Mouse (Mus musculus): ENCODE results near the gene Prdx5. TPM values are rescaled to one million over a fixed set of nuclear protein-coding genes. Genes with fewer than 3 reads are reported as not detected.
A peak's percentile ranks its signal among the peaks of the same experiment; 100 is the strongest.

Gene Prdx5
- total and polyA plus RNA-seq, 3 experiments: 59.2 to 210 (median 208) TPM

DNA sequence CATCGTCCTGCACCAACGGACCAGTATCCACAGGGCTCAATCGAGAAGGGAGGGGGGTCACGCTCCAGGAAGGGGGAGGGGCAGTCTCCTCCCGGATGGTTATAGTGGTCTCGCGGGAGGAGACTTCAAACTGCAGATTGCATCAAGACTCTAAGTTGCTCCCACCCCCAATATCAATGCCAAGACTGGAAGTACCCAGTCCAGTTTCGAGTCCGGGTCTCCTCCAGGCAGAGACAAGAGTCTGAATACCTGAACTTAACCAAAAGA, 15.3 kb upstream of the Prdx5 start, which contains the start of gene Catsperz:
Gene Catsperz (minus strand): TSS at position 74 of the 267 bp plus-strand sequence.
- H3K4me1 ChIP-seq (ENCODE audit: insufficient read depth, low read depth, low read length): peaks cover 34% of the 10 kb centered on the region
- TF ChIP-seq CTCF (IDR thresholded peaks at IDR 0.05; ENCODE audit: low read depth, low read length) (no peak), POLR2AphosphoS5 (IDR thresholded peaks at IDR 0.05; ENCODE audit: insufficient replicate concordance, low read depth, low read length) (no peak), TAL1 (conservative IDR thresholded peaks at IDR 0.05; ENCODE audit: low read depth, low read length) (no peak)
- H3K27me3 ChIP-seq (ENCODE audit: insufficient read depth, low read length): peaks cover 40% of the 10 kb centered on the region
- peaks cover 3% of the 10 kb centered on the region for H3K36me3 ChIP-seq (replicated peaks)
- H3K4me3 ChIP-seq (ENCODE audit: low read depth, low read length): peak within 1 kb of the TSS; percentile 2; the same call in 1 of the 2 replicates
- DNase-seq (ENCODE audit: low spot score): no peak
- H3K9me3 ChIP-seq (replicated peaks): no peaks in the 10 kb centered on the region
- no peak for ATAC-seq (ENCODE audit: extremely low read depth, insufficient number of reproducible peaks, low FRiP score, poor library complexity, severe bottlenecking)

DNA sequence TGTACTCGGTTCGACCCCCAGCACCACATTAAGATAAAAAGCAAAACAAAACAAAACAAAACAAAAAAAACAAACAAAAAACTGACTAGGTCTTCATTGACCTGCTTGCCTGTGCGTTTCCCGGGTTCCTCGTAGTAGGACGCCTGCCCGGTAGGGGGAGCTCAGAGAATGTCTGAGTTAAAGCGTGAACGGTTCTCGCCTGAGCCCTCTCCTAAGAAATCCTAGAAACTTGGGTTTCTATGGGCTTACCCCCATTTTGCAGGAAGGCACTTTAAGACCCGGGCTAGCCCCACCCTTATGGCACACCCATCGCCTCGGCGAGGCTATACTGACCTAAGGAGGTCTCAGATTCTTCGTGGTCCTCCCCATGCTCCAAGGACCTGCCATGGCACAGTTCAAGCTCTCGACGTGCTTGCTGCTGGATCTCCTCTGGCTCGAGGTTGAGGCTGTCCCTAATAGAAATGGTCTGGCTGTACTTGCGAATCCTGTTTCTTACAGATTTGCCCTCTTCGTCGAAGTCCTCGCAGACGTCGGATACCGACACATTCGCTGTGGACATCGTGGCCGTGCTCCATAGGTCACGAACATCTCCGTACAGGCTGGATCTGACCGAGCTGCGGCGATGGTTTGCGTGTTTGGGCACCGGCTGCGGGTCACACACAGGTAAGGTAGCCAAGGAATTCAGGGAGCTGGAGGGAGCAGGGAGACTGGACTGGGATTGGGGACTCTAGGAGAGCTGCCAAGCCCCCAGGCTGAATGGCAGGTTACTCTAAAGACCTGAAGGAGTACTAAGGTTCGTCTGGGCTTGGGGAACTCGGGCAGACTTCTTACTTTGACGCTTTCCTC, 14.8 kb upstream of the Prdx5 start:
- DNase-seq (ENCODE audit: low spot score): no peak
- peaks cover 39% of the 10 kb centered on the region for H3K4me1 ChIP-seq (ENCODE audit: insufficient read depth, low read depth, low read length)
- no peak for ATAC-seq (ENCODE audit: extremely low read depth, insufficient number of reproducible peaks, low FRiP score, poor library complexity, severe bottlenecking)
- H3K27me3 ChIP-seq (ENCODE audit: insufficient read depth, low read length): peaks cover 38% of the 10 kb centered on the region
- H3K9me3 ChIP-seq (replicated peaks): no peaks in the 10 kb centered on the region
- TF ChIP-seq CTCF (IDR thresholded peaks at IDR 0.05; ENCODE audit: low read depth, low read length): peak; percentile 47
- no peak for TF ChIP-seq GATA1 (IDR thresholded peaks at IDR 0.05; ENCODE audit: borderline replicate concordance, low read length)
- TF ChIP-seq POLR2AphosphoS5 (IDR thresholded peaks at IDR 0.05; ENCODE audit: insufficient replicate concordance, low read depth, low read length): no peak
- H3K36me3 ChIP-seq (replicated peaks): peaks cover 8% of the 10 kb centered on the region
- peak overlapping the region; percentile 2; the same call in 1 of the 2 replicates for H3K4me3 ChIP-seq (ENCODE audit: low read depth, low read length)

DNA sequence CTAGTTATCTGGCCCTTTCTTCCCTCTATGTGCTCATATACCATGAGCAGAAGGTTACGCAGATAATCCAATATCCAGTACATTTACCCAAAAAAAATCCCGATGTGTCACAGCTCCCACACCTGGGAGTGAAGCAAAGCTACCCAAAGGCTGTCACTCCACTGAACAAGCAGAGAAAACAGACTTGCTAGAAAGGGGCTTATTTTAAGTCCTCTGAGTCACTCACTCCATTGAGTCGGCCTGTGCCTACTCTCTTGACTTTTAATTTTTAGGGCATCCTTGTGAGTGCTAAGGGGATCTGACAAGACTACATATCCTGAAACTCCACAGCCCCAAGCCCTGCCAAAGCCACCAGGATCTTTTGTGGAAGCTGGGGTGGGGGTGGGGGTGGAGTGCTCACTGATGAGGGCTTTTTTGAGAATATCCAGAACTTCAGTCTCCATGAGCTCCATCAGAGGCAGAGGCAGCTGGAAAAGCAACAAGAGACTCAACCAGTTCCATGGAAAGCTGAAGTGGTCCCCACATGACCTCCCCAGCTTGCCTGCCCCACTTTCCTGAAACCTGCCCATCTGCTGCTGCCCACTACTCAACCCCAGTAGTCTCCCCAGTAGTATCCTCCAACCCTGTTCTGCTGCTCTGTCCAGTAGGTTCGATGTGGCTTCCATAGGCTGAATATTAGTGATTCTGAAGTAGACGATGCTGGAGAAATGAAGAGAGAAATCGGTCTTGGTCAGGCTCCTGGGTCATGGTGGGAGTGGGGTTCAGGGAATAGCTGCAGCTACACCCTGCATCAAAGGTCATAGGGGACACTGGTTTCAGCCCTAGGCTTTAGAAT, 13.2 kb upstream of the Prdx5 start:
- ATAC-seq (ENCODE audit: extremely low read depth, insufficient number of reproducible peaks, low FRiP score, poor library complexity, severe bottlenecking) (no peak), DNase-seq (ENCODE audit: low spot score) (no peak)
- peak overlapping the region; percentile 76; the same call in 1 of the 2 replicates for H3K4me3 ChIP-seq (ENCODE audit: low read depth, low read length)
- H3K9me3 ChIP-seq (replicated peaks): no peaks in the 10 kb centered on the region
- H3K4me1 ChIP-seq (ENCODE audit: insufficient read depth, low read depth, low read length): peaks cover 45% of the 10 kb centered on the region
- peaks cover 24% of the 10 kb centered on the region for H3K36me3 ChIP-seq (replicated peaks)
- TF ChIP-seq CTCF (IDR thresholded peaks at IDR 0.05; ENCODE audit: low read depth, low read length): no peak
- no peak for TF ChIP-seq POLR2AphosphoS5 (IDR thresholded peaks at IDR 0.05; ENCODE audit: insufficient replicate concordance, low read depth, low read length)
- no peak for TF ChIP-seq GATA1 (IDR thresholded peaks at IDR 0.05; ENCODE audit: borderline replicate concordance, low read length)
- TF ChIP-seq GATA2 (IDR thresholded peaks at IDR 0.05; ENCODE audit: borderline replicate concordance, low read depth, low read length): no peak
- TF ChIP-seq TAL1 (conservative IDR thresholded peaks at IDR 0.05; ENCODE audit: low read depth, low read length): no peak
- H3K27me3 ChIP-seq (ENCODE audit: insufficient read depth, low read length): peaks cover 33% of the 10 kb centered on the region

DNA sequence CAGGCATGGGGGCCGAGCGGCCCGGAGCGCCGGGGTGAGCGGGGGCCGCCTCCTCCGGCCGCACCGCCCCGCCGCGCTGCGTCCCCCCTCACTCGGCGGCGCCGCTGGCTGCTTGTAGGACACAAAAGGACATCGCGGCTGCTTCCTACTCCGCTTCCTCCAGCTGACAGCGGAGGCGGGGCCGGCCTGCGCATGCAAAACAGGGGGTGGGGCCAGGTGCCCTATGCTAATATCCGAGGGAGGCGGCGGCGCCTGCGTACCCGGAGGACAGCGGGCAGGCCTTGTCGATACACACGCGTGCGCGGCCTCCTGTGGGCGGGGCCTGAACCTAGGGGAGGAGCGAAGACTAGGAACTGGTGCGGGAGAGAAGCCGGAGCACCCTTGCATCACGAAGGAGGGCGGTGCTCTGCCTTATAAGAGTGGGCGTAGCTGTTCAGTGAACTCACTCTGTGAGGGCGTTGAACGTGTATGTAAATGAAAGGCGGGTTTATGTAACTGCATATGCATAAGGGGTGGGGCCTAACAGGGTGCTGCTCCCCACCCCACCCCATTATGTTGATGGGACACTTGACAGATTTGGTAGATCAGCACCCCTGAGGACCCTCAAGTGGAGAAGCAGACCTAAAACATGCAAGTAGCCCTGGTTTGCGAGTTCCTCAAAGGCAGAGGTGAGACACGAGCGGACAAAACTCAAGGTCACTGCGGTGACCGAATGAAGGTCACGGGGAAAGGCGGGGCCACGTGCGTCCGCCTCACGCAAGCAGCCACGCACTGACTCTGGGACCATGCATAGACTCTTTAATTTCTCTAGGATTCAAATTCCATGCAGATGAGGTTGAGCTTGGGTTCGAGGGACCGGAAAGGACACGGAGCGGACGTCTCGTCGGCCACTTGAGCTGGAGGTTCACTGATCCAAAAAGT, 12.0 kb upstream of the Prdx5 start, which contains the start of gene Esrra:
Gene Esrra (minus strand): TSS at position 167 of the 921 bp plus-strand sequence.
- Histone ChIP-seq H3K27me3 (ENCODE audit: insufficient read depth, low read length) (peaks cover 21% of the 10 kb centered on the region), H3K36me3 (replicated peaks) (peaks cover 34% of the 10 kb centered on the region), H3K4me3 (ENCODE audit: low read depth, low read length) (peak within 1 kb of the TSS; percentile 76), H3K4me1 (ENCODE audit: insufficient read depth, low read depth, low read length) (peaks cover 47% of the 10 kb centered on the region), H3K9me3 (replicated peaks) (no peaks in the 10 kb centered on the region)
- DNase-seq (ENCODE audit: low spot score) (peak; percentile 92), ATAC-seq (ENCODE audit: extremely low read depth, insufficient number of reproducible peaks, low FRiP score, poor library complexity, severe bottlenecking) (peak; percentile 92)
- TF ChIP-seq CTCF (IDR thresholded peaks at IDR 0.05; ENCODE audit: low read depth, low read length): no peak
- no peak for TF ChIP-seq POLR2AphosphoS5 (IDR thresholded peaks at IDR 0.05; ENCODE audit: insufficient replicate concordance, low read depth, low read length)
- TF ChIP-seq GATA2 (IDR thresholded peaks at IDR 0.05; ENCODE audit: borderline replicate concordance, low read depth, low read length): no peak
- TF ChIP-seq GATA1 (IDR thresholded peaks at IDR 0.05; ENCODE audit: borderline replicate concordance, low read length): no peak
- TF ChIP-seq TAL1 (conservative IDR thresholded peaks at IDR 0.05; ENCODE audit: low read depth, low read length): no peak

DNA sequence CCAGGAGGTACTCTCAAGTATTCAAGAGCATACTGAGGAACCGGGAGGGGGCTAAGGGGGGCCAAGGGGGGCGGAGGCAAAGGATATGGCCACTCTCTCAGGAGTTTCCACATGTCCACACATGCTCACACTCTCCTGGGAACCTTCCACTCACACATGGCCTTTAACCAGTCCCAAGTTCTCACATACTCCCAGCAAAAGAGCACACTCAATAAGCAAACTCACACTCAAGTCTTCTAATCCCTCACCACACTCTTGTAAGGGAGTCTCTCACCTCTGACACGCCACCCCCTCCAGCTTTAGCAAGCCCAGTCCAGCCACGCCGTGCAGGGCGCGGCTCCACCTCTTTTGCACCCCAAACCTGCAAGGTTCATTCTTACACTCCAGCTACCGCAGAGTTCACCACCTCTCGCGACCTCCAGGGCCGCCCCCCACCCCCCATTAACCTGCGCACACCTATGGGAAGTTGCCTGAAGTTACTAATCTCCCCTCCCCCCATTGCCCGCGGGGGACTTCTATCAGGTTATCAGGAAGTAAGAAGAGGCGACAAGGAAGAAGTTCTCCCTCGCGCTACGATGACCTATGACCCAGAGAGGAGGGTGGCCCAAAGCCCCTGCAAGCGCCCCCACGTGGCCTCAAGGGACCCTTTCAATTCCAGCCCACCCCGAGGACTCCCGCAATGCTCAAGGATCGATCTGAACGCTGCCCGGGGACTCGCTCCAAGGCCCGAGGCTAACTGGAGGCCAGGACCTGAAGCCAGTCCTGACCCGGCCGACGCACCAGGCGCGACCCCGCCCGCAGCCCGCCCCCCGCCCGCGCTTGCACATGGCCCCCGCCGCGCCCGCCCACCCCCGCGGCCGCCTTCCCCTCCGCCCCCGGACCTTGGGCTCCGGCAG, 11.1 kb upstream of the Prdx5 start:
- DNase-seq (ENCODE audit: low spot score): peak; percentile 58

More for the DNA sequence above, 11.1 kb upstream of the Prdx5 start:
- Histone ChIP-seq H3K27me3 (ENCODE audit: insufficient read depth, low read length) (peaks cover 14% of the 10 kb centered on the region), H3K4me3 (ENCODE audit: low read depth, low read length) (peak overlapping the region; percentile 76), H3K9me3 (replicated peaks) (no peaks in the 10 kb centered on the region), H3K4me1 (ENCODE audit: insufficient read depth, low read depth, low read length) (peaks cover 52% of the 10 kb centered on the region), H3K36me3 (replicated peaks) (peaks cover 43% of the 10 kb centered on the region)
- no peak for ATAC-seq (ENCODE audit: extremely low read depth, insufficient number of reproducible peaks, low FRiP score, poor library complexity, severe bottlenecking)
- TF ChIP-seq GATA1 (IDR thresholded peaks at IDR 0.05; ENCODE audit: borderline replicate concordance, low read length) (no peak), CTCF (IDR thresholded peaks at IDR 0.05; ENCODE audit: low read depth, low read length) (0 out of 2 replicates have a peak, but pooled peaks have one; percentile 3)
